7 mouse cellular contexts compared by ENCODE assay signal in the genomic region with DNA sequence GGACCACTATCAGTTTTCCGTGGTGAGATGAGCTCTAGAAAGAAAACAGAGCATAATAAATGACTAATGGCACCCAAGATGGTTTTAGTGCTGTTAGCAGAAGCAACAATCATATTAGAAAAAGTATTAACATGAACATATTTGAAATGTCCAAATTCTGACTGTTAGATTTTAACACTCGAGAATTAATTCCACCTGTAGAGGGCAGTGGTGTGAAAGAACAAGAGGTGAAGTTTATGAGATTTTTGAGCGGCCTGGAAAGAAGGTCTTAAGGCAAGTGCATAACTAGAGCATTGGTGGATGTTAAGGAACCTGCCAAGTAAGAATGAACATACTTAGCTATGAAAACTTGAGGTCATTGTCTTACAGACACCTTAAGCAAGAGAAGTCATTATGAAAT. TPM values are rescaled to one million over a fixed set of nuclear protein-coding genes. Genes with fewer than 3 reads are reported as not detected.
DNase-seq lines count a peak whose midpoint lies in the region; ATAC-seq lines count a peak whose summit lies in the region.

No protein-coding gene starts in this region.

- intact Hi-C loops in left cerebral cortex, postnatal 25 days (cut with DNase I), result no loop called here

- peak; percentile 64 for DNase-seq in kidney, adult 9 months
- peak; percentile 48 for DNase-seq in CD4-positive helper T cell, adult 2 months (ENCODE audit: low read depth, low spot score)
- peak; percentile 44 for DNase-seq in ES-CJ7 (ENCODE audit: low read depth, low spot score)
- peak; percentile 16 for DNase-seq in hindlimb bud, embryonic 11.5 days (ENCODE audit: extremely low spot score, low read depth, low spot score)
- no peak for DNase-seq in right cerebral cortex, adult 18-20 months
- no peak for DNase-seq in left cerebral cortex, postnatal 25 days (ENCODE audit: low spot score in 2 of 2)

- no peaks in the 10 kb centered on the region for H3K4me1 ChIP-seq in kidney, embryonic 16.5 days (ENCODE audit: insufficient read depth, low read length)

- no peak overlapping the region for H3K4me3 ChIP-seq in kidney, embryonic 16.5 days (ENCODE audit: low read length)

- 21% methylated on average over 3 of the region's 3 CpGs for WGBS in kidney, embryonic 16.5 days

- H3K27me3 ChIP-seq in kidney, embryonic 16.5 days (ENCODE audit: insufficient read depth, low read length), result no peaks in the 10 kb centered on the region

- no peak overlapping the region for H3K4me2 ChIP-seq in kidney, embryonic 16.5 days (replicated peaks; ENCODE audit: low read depth, low read length)

- ATAC-seq in kidney, embryonic 16.5 days (ENCODE audit: low FRiP score, low TSS enrichment), result no peak

- 0 out of 2 replicates have a peak, but pooled peaks cover 4% of the 10 kb centered on the region for H3K9me3 ChIP-seq in kidney, embryonic 16.5 days (ENCODE audit: low read length)

- no peak overlapping the region for H3K27ac ChIP-seq in kidney, embryonic 16.5 days (ENCODE audit: low read length)

- H3K36me3 ChIP-seq in kidney, embryonic 16.5 days (ENCODE audit: insufficient read depth, low read length), result no peaks in the 10 kb centered on the region

- H3K9ac ChIP-seq in kidney, embryonic 16.5 days (replicated peaks; ENCODE audit: low read length), result no peak overlapping the region

RNA-seq across cellular contexts. Expression of a gene that starts 6.7 kb away (rescaled TPM):
- polyA plus RNA-seq in kidney, embryonic 16.5 days (2015; fragmentation: Nextera tagmentation; extraction: Ambion mirVana), result 4.2 and 5.0 TPM in 2 replicates
- total RNA-seq in left cerebral cortex, postnatal 25 days (2021), result 1 to 10 TPM; 6.9 to 7.4 TPM

RNA-seq across cellular contexts. Expression of a gene that starts 23.3 kb away (rescaled TPM):
- 20.4 and 22.0 TPM in 2 replicates for polyA plus RNA-seq in kidney, embryonic 16.5 days (2015; fragmentation: Nextera tagmentation; extraction: Ambion mirVana)
- total RNA-seq in left cerebral cortex, postnatal 25 days (2021), result 10 to 100 TPM; 13.0 to 16.9 TPM

RNA-seq across cellular contexts. Expression of a gene that starts 39.7 kb away (rescaled TPM):
- polyA plus RNA-seq in kidney, embryonic 16.5 days (2015; fragmentation: Nextera tagmentation; extraction: Ambion mirVana), result 36.0 and 38.8 TPM in 2 replicates
- 10 to 100 TPM; 10.1 to 10.7 TPM for total RNA-seq in left cerebral cortex, postnatal 25 days (2021)

RNA-seq across cellular contexts. Expression of a gene that starts 47.8 kb away (rescaled TPM):
- 983 and 1,044 TPM in 2 replicates for polyA plus RNA-seq in kidney, embryonic 16.5 days (2015; fragmentation: Nextera tagmentation; extraction: Ambion mirVana)
- 100 to 1,000 TPM; 339 to 352 TPM for total RNA-seq in left cerebral cortex, postnatal 25 days (2021)

RNA-seq across cellular contexts. Expression of a gene that starts 52.9 kb away (rescaled TPM):
- 0.46 and 0.60 TPM in 2 replicates for polyA plus RNA-seq in kidney, embryonic 16.5 days (2015; fragmentation: Nextera tagmentation; extraction: Ambion mirVana)
- under 1 TPM; 0.78 to 0.94 TPM for total RNA-seq in left cerebral cortex, postnatal 25 days (2021)

Comparison
In these comparisons a context has a peak if more than half of its experiments do, and no peak if none do; other contexts are left out.
1. DNase-seq: peak in kidney, adult 9 months (single experiment), CD4-positive helper T cell, adult 2 months (single experiment), ES-CJ7 (single experiment) and hindlimb bud, embryonic 11.5 days (single experiment); none in right cerebral cortex, adult 18-20 months (single experiment) and left cerebral cortex, postnatal 25 days (0 of 2).